Mouse (Mus musculus) bone marrow, adult 2 months (tissue): ENCODE measurements at regions not wholly inside any gene's neighbourhood (a gene's known extent, or its start where the extent isn't known, plus 50 kb on each side); places are given as distances from the start of the nearest gene placed in this dataset.

Experiments used
- CTCF ChIP-seq: fragments of 200-500 bp; IDR thresholded peaks from 2 replicates; pipeline ENCODE4 v1.5.1; 2011; ENCODE audit warnings: low read length, control low read depth; ENCODE audit not compliant: control insufficient read depth, insufficient read depth
- POLR2A ChIP-seq: fragments of 200-500 bp; IDR thresholded peaks from 2 replicates; pipeline ENCODE4 v1.6.1; 2011; ENCODE audit warnings: low read depth, mild to moderate bottlenecking, control low read depth, low read length, borderline replicate concordance; ENCODE audit not compliant: control insufficient read depth

DNA sequence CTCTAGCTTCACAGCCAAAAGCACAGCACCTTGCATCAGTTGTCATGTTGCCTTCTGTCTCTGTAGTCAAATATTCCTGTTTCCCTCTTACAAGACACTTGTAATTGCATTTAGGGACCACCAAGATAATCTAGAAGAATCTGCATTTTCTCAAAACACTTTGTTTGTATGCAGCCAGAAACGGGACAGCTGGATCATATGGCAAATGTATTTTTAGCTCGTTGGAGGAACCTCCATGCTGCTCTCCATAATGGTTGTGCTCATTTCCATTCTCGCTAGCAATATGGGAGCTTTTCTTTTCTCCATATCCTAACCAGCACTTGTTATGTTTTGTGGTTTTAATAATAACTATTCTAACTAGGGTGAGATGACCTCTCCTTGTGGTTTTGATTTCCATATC is 313.3 kb upstream of the Vrk2 start:
- TF ChIP-seq POLR2A (no peak), CTCF (no peak)
